Mouse (Mus musculus): ENCODE results near the gene Dcaf6.
A peak's percentile ranks its signal among the peaks of the same experiment; 100 is the strongest.

Dcaf6 gene

GRCm38 (mm10) chr1:165460360-165460800, at the start of gene Dcaf6, which contains the start of gene Mpc2:
Gene Dcaf6, minus strand, starts transcription at chr1:165460475.
Gene Mpc2, plus strand, starts transcription at chr1:165460637.
- peak; percentile 98 to 99 for DNase-seq

GRCm38 (mm10) chr1:165506303-165506702, 46.0 kb upstream of the Dcaf6 start:
- no peak for DNase-seq

DNA sequence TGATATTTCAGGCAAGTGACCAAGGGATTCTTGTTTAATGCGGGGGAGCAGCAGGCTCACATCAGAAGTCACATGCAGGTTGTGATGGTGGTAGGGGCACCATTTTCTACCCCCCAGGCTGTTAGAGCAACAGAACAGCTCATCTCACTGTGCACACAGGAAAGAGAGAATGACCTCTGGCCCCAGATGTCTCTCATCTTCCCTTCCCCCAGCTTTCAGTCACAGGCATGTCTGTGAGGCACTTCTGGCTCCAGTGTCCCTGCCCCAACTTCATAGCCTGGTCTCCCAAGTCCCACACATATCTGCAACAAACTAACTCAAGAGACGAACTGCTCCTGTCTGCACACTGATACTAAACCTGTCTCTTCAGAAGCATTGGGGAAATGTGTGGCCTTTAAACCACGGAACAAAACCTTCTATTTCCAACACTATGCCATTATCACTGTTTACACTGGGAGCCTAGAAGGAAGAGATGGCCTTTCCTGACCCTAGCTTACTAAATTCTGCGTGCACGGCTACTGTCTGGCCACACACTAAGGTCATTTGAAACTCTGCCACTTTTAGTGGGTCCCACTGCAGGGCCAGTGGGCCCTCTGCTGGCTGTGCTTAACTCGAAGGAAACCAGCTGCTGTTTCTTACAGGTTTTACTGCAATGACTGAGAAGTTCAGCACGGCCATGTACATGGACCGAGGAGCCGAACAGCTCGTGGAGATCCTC, 43.2 kb upstream of the Dcaf6 start:
- DNase-seq = peak; percentile 76 to 83

DNA sequence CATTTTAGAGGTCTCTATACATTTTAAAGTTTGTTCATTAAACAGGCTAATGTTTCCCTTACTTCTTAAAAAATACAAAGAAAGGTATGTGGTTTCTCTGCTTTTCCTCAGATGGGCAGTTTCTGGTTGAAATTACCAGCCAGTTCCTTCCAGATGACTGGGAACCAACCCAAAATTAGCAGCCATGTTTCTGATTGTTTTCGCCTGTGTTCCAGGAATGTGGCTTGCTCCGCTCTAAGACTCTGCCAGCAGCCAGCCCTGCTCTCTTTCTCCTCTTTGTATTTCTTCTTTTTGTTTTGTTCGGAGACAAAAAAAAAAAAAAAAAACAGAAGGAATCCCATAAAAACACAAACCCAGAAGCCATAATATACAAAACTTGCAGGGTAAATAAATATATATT, 38.6 kb upstream of the Dcaf6 start:
- DNase-seq = no peak

DNA sequence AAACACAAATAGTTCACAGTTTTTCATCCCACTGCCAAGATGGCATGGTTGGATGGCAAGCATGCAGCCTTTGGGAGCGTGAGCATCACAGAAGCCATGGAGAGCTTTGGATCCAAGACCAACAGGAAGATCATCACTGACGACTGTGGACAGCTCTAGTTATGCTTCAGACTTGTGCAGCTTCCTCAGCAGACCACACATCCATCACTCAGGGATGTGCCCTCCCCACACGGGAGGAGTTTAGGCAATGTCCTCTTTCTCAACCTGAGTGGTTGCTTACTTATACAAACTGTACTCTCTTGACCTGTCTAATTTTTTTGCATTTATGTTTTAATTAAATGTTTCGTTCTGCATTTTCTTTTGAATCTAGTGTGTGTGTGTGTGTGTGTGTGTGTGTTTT, 28.9 kb upstream of the Dcaf6 start:
- no peak for DNase-seq

- peak in 1 of 2 experiments; percentile 31 for DNase-seq
Observed at GRCm38 (mm10) chr1:165486108-165486507, 25.8 kb upstream of the Dcaf6 start.

DNA sequence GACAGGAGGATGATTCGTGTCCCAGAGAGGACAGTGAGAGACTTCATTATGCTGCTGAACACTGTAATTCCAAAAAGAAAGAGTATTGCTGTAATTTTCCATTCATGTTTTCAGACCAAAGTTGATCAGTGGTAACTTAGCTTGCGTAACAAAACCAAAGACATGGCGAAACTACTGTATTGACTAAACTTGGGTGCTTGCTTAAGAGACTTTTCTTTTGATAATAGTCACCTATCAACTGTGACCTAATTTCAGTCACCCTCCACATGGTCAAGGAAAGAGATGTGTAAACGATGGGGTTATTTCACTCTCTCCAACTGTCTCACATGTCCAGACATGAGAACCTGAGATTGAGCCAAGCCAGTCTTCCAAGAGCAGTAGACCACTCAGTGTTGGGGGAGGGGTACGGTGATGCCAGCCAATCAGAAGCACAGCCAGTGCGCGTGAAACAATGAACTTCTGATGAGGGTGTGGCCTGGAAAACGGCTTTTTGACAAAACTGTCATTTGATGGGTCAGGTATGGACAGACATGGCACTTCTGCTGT, 24.5 kb upstream of the Dcaf6 start, which contains the start of gene Adcy10:
Gene Adcy10, plus strand, starts transcription at position 496 of the 546 bp plus-strand sequence.
- DNase-seq = no peak

DNA sequence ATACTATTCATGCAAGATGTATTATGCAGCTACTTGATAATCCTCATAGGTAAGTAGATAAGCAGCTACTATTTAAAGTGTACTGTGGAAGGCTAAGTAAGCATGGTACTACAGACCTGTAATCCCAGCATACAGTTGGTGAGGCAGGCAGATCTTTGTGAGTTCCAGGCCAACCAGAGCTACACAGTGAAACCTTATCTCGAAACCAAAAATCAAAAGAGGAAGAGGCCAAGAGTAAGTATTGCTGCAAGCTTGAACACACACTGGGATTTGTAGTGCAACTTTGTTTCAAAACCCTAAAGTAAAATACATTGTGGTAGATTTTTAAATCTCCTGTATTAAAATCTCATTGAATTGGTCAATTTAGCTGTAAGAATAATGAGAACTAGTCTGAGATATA, 11.2 kb upstream of the Dcaf6 start:
- DNase-seq = no peak

GRCm38 (mm10) chr1:165469717-165470116, 9.4 kb upstream of the Dcaf6 start:
- DNase-seq = peak in 1 of 2 experiments; percentile 31

DNA sequence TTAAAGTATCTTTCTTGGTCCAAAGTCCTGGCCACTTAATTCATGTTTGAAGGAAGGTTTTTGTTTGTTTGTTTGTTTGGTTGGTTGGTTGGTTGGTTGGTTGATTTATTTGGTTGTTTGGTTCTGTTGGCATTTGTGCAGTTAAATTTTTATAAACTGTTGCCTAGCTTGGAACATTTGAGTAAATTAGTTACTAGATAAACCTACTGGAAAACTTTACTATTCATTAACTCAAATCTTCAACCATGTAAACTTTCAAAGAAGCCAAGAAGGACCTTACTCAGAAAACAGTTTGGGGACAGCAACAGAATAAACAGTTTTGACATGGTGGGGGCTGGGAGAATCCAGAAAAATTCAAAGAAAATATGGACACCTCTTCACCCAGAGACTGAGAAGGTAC, 8.7 kb upstream of the Dcaf6 start:
- peak in 1 of 2 experiments; percentile 42 for DNase-seq

DNA sequence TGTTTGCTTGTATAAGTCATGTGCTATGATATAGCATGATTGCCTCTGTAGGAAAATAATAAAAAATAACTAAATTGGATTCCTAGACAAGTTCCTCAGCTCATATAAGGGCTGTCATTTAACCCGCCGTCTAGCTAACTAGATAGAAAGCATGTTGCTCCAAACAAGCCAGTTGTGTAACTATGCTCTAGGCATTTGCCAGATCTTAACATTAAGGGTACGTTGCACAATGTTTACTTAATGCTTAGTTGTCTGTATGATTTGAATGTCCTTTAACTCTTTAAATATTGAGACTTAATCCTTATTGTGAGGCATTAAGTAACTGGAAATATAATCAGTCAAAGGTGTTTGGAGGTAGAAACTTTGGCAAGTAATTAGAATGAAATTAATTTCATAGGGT, 4.3 kb upstream of the Dcaf6 start:
- no peak for DNase-seq

DNA sequence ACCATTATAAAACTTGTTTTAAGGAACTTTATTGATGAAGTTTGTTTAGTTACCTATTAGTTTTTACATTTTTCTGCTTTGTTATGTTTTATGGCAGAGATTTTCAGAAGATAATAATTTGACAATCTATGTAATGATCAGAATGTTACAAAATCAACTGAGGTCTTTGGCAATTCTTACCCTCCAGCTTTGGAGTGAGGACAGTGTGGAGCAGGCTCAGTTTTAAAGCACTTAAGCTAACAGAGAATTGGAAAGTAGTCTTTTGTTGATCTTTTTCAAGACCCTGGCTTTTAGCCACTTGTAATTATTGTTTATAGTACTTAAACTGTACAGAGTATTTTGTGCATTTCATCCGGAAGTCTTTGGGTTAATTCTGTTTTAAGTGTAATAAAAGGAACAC, 2.6 kb upstream of the Dcaf6 start:
- DNase-seq = no peak

DNA sequence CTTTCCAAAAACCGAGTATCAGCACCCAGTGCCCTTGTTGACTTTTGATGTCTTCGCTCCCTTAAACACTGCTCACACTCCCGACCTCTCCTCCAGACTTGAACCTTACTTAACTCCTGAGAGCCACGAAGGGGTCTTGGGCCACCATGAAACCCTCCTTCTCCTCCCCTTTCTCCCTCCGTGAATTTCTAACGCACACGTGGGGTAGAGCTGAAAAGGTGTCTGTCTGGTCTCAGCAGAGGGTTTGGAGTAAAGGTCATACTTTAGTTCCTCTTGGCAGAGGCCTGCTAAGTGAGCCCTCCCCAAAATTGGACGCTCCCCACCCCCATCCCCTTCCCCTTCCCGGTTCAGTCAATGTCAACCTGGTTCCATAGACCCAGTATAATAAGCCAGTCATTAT, 1.4 kb upstream of the Dcaf6 start:
- DNase-seq = peak; percentile 51 to 58

DNA sequence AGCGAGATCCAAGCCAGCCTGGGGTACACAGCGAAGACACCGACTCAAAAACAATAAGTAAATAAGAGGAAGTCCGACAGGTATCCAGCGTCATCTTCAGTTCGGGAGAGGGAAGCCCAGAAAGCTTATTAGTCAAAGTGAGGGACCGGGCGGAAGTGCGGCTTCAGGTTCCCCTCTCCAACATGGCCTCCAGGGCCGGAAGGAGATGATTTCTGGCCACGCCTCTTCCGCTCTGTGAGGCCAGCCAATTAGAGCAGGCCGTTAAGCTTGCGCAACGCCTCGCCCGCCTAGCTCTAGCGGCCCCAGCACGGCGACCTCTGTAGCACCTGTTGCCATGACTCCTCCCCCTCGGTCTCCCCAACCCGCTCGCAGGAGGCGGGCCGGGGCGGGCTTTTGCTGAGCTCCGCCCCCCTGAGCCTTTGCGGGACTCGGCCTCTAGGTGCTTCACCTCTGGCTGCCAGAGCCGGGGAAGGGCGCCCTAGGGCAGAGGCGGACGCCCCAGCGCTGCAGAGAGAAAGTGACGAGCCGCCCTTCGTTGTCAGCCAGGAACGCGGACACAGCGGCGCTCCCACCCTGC, 614 bp upstream of the Dcaf6 start:
- DNase-seq = peak; percentile 99 to 100

DNA sequence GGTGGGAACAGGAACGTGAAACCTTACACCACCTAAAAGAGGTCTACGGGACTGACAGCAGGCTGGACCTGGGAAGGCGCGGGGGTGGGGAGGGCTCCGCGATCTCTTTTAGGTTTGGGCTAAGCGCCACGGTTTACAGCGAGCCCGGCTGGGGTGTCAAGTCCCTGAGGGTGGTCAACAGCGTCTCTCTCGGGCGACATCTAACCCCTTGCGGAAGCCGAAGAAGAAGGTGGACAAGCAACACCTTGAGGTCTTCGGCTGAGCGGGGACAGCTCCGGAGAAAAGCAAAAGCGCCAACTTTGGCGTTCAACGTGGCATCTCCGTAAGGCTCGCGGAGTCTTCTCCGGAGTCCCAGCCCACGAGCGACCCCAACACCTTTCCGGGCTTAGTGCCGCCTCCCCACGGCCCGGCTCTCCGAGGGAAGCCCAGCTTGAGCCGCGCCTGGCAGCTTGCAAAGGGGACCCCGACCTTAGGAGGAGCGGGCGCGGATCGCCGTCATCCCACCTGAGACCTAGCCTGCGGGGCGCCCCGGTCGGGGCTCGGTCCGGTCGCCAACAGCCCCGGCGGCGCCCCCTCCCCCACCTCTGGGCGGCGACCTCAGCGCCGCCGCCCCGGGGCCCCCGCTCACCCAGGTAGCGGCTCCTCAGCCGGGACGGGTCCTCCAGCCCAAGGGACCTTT, 633 bp downstream of the Dcaf6 start:
- peak; percentile 58 to 65 for DNase-seq

DNA sequence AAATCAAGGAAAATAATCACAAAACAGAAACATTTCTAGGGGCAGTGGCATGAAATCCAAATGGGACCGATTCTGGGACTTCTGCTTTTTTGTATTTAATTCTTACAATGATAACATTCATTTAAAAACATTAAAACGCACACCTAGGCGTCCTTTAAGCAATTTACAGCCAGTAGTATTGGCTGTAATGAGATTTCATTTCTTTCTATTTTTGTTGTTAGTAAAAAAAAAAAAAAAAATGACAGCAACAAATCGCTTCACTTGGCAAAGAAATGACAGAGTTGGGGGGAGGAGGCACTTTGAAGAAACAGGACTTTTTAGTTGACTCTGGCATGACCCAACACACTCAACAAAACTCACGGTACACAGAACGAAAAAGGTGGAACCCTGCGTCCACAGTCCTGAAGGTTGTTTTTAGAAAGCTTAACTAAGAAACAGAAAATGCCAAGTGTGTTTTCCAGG, 1.2 kb downstream of the Dcaf6 start:
- DNase-seq = no peak

GRCm38 (mm10) chr1:165441719-165442118, 18.6 kb downstream of the Dcaf6 start:
- DNase-seq = no peak

GRCm38 (mm10) chr1:165441201-165441600, 19.1 kb downstream of the Dcaf6 start:
- no peak for DNase-seq

- DNase-seq = no peak
Observed at GRCm38 (mm10) chr1:165440788-165441187, 19.5 kb downstream of the Dcaf6 start.

DNA sequence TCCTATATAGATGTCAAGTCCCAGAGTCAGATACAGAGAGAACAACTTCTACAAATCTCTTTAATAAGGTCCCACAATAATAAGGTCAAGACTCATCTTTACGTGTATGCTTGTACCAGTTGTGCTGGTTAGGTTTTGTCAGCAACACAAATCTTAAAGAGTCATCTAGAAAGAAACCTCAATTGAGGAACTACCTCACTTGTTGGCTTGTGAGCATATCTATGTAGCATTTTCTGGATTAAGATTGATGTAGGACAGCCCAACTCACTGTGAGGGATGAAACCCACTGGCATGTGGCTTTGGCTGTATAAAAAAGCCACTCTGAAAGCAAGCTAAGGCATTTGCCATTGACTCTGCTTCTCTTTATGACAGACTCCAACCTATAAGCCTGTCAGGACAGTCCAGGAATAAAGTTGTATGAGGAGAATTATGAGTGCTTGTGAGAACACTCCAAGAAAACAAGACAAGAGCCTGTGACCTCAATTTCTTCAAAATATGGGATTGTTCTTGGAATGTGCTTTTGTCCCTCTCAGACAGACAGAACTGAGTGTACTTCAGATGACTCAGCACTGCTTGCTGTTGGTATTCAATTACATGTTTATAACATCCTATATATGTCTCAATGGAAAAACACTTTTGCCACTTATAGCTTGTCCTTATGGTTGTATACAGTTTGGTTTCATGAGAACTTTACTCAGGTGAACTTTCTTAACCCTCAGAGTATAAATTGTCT, 21.8 kb downstream of the Dcaf6 start:
- no peak for DNase-seq

DNA sequence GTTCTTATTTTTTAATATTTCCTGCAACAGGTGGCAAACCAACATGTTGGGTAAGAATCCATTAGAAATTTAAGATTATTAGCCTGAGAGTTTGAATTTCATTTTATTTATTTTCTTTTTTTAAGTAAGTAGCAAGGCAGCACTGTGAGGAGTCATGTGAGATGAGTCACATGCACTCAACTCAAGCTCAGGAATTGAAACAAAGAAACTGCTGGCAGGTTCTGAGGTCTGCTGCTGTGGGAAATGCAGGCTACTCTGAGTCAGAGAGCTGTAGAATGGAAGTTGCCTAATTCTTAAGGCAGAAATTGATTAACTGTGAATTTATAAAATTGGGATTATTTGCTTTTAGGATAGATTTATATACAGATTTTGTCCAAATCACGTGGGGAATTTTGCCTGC, 27.4 kb downstream of the Dcaf6 start:
- DNase-seq = no peak

DNA sequence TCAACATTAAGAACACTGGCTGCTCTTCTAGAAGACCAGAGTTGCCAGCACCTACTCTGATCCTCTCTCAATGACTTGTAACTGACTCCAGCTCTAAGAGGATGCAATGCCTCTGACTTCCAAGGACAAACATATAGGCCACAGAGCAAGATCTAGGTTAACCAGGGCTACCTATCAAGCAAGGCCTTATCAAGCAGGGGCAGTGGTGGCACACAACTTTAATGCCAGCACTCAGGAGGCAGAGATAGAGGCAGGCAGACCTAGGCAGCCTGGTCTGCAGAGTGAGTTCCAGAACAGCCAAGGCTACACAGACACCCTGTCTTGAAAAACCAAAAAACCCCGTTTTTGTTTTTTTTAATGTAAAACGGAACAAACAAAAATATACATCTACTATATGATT, 34.0 kb downstream of the Dcaf6 start:
- no peak for DNase-seq

Measured in kidney, adult 8-10 months (tissue).